Mouse (Mus musculus) heart, embryonic 11.5 days (tissue): ENCODE data around the gene Chd2. TPM values are rescaled to one million over a fixed set of nuclear protein-coding genes. Genes with fewer than 3 reads are reported as not detected.
"Not testable (repeated sequence)": the region's sequence is repeated elsewhere in the genome, so short reads cannot be mapped to it uniquely, and the experiment has no call there.

Source experiments
- ATAC-seq: fragments of 200-750 bp; cut with Nextera tagmentation; replicated peaks from 2 replicates; pipeline ENCODE4 v1.8.0; 2017; ENCODE audit warnings: moderate library complexity; ENCODE audit not compliant: insufficient number of reproducible peaks, low FRiP score, low TSS enrichment
- H3K27ac ChIP-seq: fragments of 300-500 bp; sonication (generic); 2 replicates; pipeline ENCODE4 v1.5.1; 2014; ENCODE audit warnings: mild to moderate bottlenecking, low read depth, low read length
- H3K27me3 ChIP-seq: fragments of 300-500 bp; sonication (generic); 2 replicates; pipeline ENCODE4 v1.6.1; 2014; ENCODE audit warnings: mild to moderate bottlenecking, low read length, mixed read lengths; ENCODE audit not compliant: control insufficient read depth, insufficient read depth
- H3K36me3 ChIP-seq: fragments of 300-500 bp; sonication (generic); 2 replicates; pipeline ENCODE4 v1.6.1; 2014; ENCODE audit warnings: mild to moderate bottlenecking, low read length, moderate library complexity, mixed read lengths; ENCODE audit not compliant: control insufficient read depth, insufficient read depth
- H3K4me1 ChIP-seq: fragments of 300-500 bp; sonication (generic); 2 replicates; pipeline ENCODE4 v1.6.1; 2014; ENCODE audit warnings: low read length; ENCODE audit not compliant: control insufficient read depth, insufficient read depth
- H3K4me2 ChIP-seq: fragments of 300-500 bp; sonication (generic); 2 replicates; pipeline ENCODE4 v1.6.1; 2014; ENCODE audit warnings: mild to moderate bottlenecking, moderate library complexity
- H3K4me3 ChIP-seq: fragments of 300-500 bp; sonication (generic); 2 replicates; pipeline ENCODE4 v1.5.1; 2014; ENCODE audit warnings: low read depth, low read length
- H3K9ac ChIP-seq: fragments of 300-500 bp; sonication (generic); 2 replicates; pipeline ENCODE4 v1.6.1; 2014; ENCODE audit warnings: mild to moderate bottlenecking, low read depth, low read length, moderate library complexity
- H3K9me3 ChIP-seq: fragments of 300-500 bp; sonication (generic); replicated peaks from 2 replicates; pipeline ENCODE4 v1.6.1; 2016; ENCODE audit warnings: low read length; ENCODE audit not compliant: control insufficient read depth
- WGBS: fragments of 180-500 bp; shearing (Covaris S2); extraction: QIAGEN DNeasy Blood & Tissue Kit; methylation state at CpG from one replicate; pipeline ENCODE4 v1.1.7; 2014; ENCODE audit not compliant: insufficient replicate concordance; 5-methylcytosine and 5-hydroxymethylcytosine counted together
- polyA plus RNA-seq: library from polyadenylated mRNA; unstranded; fragments of >200 nt; fragmentation: Nextera tagmentation; extraction: Ambion mirVana; gene quantifications from 2 replicates; pipeline ENCODE4 v1.2.1, GENCODE M21; 2014

The Chd2 gene
- polyA plus RNA-seq, 1 experiment from 2014 or later = 45.6 TPM

DNA sequence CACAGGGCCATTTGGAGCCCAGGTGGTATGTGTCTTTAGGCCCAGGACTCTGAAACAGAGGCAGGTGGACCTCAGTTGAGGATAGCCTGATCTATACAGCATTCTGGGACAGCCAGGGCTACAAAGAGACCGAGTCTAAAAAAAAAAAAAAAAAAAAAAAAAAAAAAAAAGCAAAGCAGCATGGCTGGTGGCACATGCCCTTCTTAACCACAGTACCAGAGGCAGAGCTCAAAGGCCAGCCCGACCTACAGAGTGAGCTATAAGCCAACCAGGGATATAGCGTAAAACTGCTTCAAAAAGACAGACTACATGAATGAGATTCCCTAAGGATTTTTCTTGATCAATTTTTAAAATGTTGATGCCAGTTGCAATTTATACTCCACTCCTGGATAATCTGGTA, 9.5 kb downstream of the Chd2 start:
- Histone ChIP-seq H3K4me1 (peaks cover 43% of the 10 kb centered on the region), H3K36me3 (no peaks in the 10 kb centered on the region), H3K4me3 (no peak overlapping the region), H3K27me3 (no peaks in the 10 kb centered on the region), H3K4me2 (no peak overlapping the region), H3K9ac (no peak overlapping the region), H3K27ac (no peak overlapping the region), H3K9me3 (no peaks in the 10 kb centered on the region)
- no peak for ATAC-seq
- 84% methylated on average over 3 of the region's 3 CpGs for WGBS

DNA sequence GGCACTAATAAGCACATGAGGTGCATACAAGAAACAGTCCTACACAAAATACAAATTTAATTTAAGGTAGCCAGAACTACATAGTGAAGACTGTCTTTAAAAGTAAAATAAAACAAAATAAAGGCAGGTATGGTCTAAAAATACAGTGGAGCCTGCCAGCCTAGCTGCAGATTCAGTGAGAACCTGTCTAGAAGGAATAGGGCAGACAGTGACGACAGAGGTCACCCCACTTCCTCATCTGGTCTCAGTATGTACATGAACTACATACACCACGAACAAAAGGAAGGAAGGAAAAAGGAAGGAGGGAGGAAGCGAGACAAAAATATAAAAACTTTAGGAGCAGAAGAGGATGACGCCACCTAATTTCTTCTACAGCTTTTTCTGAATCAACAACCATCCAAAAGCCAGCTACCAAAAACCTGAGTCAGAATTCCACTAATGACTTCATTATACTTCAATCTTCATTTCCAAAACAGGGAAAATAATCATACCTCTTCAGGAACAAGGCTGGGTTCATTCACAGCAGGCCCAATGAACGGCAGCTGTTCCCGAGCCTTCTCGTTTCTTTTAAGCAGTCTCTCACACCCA, 10.0 kb downstream of the Chd2 start:
- no peak overlapping the region for H3K9ac ChIP-seq
- no peak overlapping the region for H3K27ac ChIP-seq
- no peaks in the 10 kb centered on the region for H3K9me3 ChIP-seq
- H3K4me1 ChIP-seq = peaks cover 42% of the 10 kb centered on the region
- H3K4me3 ChIP-seq = no peak overlapping the region
- WGBS = 72% methylated on average over 7 of the region's 7 CpGs
- ATAC-seq = no peak
- H3K4me2 ChIP-seq = no peak overlapping the region
- no peaks in the 10 kb centered on the region for H3K36me3 ChIP-seq
- H3K27me3 ChIP-seq = no peaks in the 10 kb centered on the region

DNA sequence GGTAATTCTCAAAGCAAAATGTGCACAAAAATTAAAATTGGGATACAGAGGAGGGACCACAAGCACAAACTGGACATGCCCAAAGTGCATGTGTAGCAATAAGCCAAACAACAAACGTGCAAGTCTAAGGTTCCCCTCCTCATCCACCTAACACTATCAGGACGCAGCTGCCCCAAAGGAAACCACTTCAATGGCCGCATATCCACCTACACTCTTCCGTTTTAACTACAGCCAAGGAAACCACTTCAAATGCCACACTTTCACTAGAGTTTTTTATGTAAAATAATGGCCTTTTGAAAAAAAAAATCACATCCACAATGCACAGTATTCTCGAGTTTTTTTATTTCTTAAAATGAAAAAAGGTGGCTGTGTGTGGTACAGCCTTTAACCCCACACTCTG, 10.8 kb downstream of the Chd2 start:
- no peak overlapping the region for H3K4me3 ChIP-seq
- H3K36me3 ChIP-seq = no peaks in the 10 kb centered on the region
- no peak overlapping the region for H3K9ac ChIP-seq
- no peaks in the 10 kb centered on the region for H3K27me3 ChIP-seq
- no peak overlapping the region for H3K4me2 ChIP-seq
- WGBS = 80% methylated on average over 5 of the region's 5 CpGs
- no peaks in the 10 kb centered on the region for H3K9me3 ChIP-seq
- peaks cover 37% of the 10 kb centered on the region for H3K4me1 ChIP-seq
- H3K27ac ChIP-seq = no peak overlapping the region
- ATAC-seq = no peak

DNA sequence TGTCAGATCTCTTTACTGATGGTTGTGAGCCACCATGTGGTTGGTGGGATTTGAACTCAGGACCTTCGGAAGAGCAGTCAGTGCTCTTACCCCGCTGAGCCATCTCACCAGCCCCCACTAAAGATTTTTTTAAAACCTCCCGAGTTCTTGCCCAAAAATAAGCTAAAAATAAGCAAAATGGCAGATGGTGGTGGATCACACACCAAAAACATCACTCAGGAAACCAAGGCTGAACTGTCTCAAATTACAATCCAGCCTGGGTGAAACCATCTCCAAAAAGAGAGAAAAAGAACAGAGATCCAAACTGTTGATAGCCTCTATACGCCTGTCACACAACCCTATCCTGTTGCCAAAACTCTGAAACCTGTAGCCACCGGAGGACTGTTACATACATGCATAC, 11.5 kb downstream of the Chd2 start:
- H3K9me3 ChIP-seq = no peaks in the 10 kb centered on the region
- H3K27me3 ChIP-seq = no peaks in the 10 kb centered on the region
- H3K4me2 ChIP-seq = no peak overlapping the region
- WGBS = 90% methylated on average over 5 of the region's 5 CpGs
- H3K4me1 ChIP-seq = peaks cover 30% of the 10 kb centered on the region
- H3K9ac ChIP-seq = no peak overlapping the region
- no peak for ATAC-seq
- H3K36me3 ChIP-seq = no peaks in the 10 kb centered on the region
- H3K27ac ChIP-seq = no peak overlapping the region
- H3K4me3 ChIP-seq = no peak overlapping the region

DNA sequence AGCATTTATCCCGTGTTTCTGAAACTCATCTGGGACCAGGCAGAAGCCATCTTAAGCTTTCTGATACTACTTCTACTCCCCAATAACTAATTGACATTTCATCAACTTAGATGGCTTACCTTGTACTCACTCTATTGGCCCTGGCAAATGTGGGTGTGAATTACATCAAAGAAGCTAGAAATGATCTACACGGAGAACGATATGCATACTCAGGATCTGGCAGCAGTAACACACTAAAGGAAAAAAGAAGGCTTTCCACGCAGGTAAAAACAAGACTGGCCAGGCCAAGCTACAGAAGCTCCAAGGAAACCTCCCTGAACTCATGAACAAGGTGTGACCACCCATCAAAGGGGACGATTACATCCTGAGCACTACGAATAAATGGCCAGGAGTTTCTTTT, 12.4 kb downstream of the Chd2 start:
- Histone ChIP-seq H3K27me3 (no peaks in the 10 kb centered on the region), H3K36me3 (no peaks in the 10 kb centered on the region), H3K9me3 (no peaks in the 10 kb centered on the region), H3K27ac (no peak overlapping the region), H3K4me3 (no peak overlapping the region), H3K4me1 (peaks cover 31% of the 10 kb centered on the region), H3K4me2 (no peak overlapping the region), H3K9ac (no peak overlapping the region)
- WGBS = 90% methylated on average over 6 of the region's 6 CpGs
- no peak for ATAC-seq

DNA sequence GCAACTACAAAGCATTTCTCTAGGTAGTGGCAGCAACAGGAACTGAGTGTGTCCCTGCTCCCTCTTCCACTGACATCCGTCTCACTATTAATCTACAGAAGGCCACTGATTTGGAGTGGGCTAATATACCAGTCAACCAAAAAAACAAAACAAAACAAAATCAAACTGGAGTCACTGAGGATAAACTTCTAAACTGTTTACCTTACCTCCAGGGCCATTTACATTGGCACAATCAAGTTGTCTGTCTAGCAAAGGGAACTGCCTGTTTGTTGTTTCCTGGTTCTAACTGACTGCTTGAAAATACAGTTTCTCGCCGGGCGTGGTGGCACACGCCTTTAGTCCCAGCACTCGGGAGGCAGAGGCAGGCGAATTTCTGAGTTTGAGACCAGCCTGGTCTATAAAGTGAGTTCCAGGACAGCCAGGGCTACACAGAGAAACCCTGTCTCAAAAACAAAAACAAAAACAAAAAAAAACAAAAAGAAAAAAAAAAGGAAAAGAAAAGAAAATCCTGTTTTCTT, 13.2 kb downstream of the Chd2 start:
- H3K4me2 ChIP-seq, H3K9ac ChIP-seq, H3K36me3 ChIP-seq, H3K27ac ChIP-seq, ATAC-seq, H3K9me3 ChIP-seq, H3K4me3 ChIP-seq, H3K27me3 ChIP-seq: not testable (repeated sequence)
- H3K4me1 ChIP-seq = peaks cover 23% of the 10 kb centered on the region
- WGBS = 87% methylated on average over 7 of the region's 7 CpGs

DNA sequence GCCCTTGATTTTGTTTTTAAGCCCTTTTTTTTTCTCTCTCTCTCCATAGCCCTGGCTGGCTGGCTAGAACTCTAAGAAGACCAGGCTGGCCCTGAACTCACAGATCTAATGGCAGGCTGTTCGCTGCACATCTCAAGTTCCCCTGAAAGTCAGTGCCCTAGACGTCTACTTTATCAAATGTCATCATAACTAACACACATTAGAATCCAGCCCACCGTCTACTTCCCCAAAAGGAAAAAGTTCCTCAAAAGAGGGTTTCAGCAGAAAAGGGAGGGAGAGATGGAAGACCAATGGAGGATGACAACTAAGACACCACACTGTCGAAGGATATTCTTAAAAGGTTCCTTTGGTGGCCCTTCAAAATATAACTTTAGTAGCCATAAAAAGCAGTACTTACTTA, 14.4 kb downstream of the Chd2 start:
- 87% methylated on average over 4 of the region's 4 CpGs for WGBS
- H3K4me2 ChIP-seq = no peak overlapping the region
- no peaks in the 10 kb centered on the region for H3K36me3 ChIP-seq
- ATAC-seq = no peak
- H3K27me3 ChIP-seq = no peaks in the 10 kb centered on the region
- H3K9me3 ChIP-seq = no peaks in the 10 kb centered on the region
- H3K4me3 ChIP-seq = no peak overlapping the region
- 0 out of 2 replicates have a peak overlapping the region, but pooled peaks have one; percentile 6 for H3K27ac ChIP-seq
- H3K4me1 ChIP-seq = peaks cover 17% of the 10 kb centered on the region
- no peak overlapping the region for H3K9ac ChIP-seq

DNA sequence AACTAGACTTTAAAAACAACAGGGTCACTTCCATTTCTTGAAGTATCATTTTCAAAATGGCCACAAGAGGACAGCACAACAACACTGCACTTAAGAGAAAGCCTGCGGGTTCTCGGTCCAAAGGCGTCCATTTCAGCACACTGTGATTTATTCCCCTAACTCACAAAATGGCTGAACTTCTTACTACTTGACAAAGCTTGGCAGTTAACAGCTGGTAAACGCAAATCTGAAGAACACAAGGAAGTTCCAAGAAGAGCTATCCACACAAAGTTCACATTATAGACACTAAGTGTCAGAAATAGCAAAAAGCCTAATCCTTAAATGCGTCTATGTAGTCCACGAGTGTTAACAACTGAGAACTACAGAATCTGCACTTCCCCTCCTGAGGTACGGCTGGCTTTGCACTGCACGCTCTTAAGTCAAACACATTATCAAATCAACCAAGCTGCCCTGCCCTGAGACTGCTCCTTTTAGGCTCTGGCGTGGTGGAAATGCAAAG, 17.1 kb downstream of the Chd2 start:
- Histone ChIP-seq H3K9ac (0 out of 2 replicates have a peak overlapping the region, but pooled peaks have one; percentile 43), H3K4me1 (peaks cover 20% of the 10 kb centered on the region), H3K9me3 (no peaks in the 10 kb centered on the region), H3K27me3 (no peaks in the 10 kb centered on the region), H3K27ac (peak overlapping the region; percentile 81), H3K4me2 (no peak overlapping the region), H3K4me3 (no peak overlapping the region), H3K36me3 (peaks cover 4% of the 10 kb centered on the region)
- ATAC-seq = no peak
- 42% methylated on average over 9 of the region's 9 CpGs for WGBS
